Mouse (Mus musculus): ENCODE data around the gene Pik3r6. TPM values are rescaled to one million over a fixed set of nuclear protein-coding genes. Genes with fewer than 3 reads are reported as not detected.

Pik3r6 gene
- total and polyA plus RNA-seq, 3 experiments = 3.6 to 9.0 (median 6.1) TPM

DNA sequence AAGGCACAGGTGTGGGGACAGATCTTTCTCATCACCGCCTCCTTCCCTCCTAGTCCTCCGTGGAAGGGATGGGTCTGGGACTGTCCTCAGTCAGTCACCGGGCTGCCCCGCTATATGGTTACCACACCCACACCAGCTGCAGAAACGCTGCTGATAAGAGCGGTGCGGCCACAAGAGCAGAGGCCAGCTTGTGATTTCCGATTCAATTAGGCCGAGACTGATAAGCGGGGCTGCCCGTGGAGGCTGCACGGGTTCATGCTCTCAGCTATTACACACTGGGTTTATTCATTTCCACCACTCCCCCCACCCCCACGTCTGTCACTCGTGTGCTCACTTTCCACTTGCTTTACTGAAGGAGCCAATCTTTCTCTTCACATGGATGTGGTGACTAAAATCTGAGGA, 1.9 kb upstream of the Pik3r6 start:
- no peak overlapping the region for H3K9ac ChIP-seq (ENCODE audit: low read depth, low read length)

DNA sequence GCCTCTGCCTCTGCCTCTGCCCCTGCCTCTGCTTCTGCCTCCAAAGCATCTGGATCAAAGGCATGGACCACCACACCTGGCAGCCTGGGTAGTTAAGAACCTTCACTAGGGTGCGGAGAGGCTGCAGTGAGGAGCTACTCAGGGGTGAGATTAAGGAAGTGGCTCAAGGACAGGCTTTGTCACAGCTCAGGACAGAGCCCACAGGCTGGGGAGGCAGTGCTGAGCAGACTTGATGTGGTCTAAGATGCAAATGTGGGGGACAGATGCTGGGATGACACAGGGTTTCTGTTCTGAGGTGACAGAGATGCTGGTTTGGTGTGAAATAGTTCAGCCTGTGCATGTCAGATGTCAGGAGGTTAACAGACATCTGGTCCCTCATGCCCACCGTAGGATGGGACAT, 411 bp upstream of the Pik3r6 start:
- 50% methylated on average over 2 of the region's 2 CpGs for WGBS
- Histone ChIP-seq H3K36me3 (ENCODE audit: control insufficient read depth, insufficient read depth, low read length) (no peaks in the 10 kb centered on the region), H3K79me2 (replicated peaks; ENCODE audit: control insufficient read depth, insufficient read depth, low read length) (no peaks in the 10 kb centered on the region), H3K27ac (peak overlapping the region; percentile 47), H3K27me3 (ENCODE audit: control insufficient read depth, insufficient read depth, low read length) (no peaks in the 10 kb centered on the region), H3K4me1 (ENCODE audit: control insufficient read depth, insufficient read depth, low read length) (peaks cover 15% of the 10 kb centered on the region), H3K9ac (ENCODE audit: low read depth, low read length) (no peak overlapping the region), H3K4me3 (no peak overlapping the region)
- no peak for DNase-seq
- no peak for TF ChIP-seq CTCF (IDR thresholded peaks at IDR 0.05)
- TF ChIP-seq POLR2A (IDR thresholded peaks at IDR 0.05; ENCODE audit: insufficient read depth, low read depth, low read length) = no peak
- TF ChIP-seq EP300 (IDR thresholded peaks at IDR 0.05; ENCODE audit: insufficient read depth, low read depth, low read length) = no peak
- intact Hi-C loops (cut with DNase I) = no loop called here

More for the DNA sequence above, 1.9 kb upstream of the Pik3r6 start:
- Histone ChIP-seq H3K4me1 (ENCODE audit: control insufficient read depth, insufficient read depth, low read length) (peaks cover 20% of the 10 kb centered on the region), H3K36me3 (ENCODE audit: control insufficient read depth, insufficient read depth, low read length) (no peaks in the 10 kb centered on the region), H3K4me3 (no peak overlapping the region), H3K79me2 (replicated peaks; ENCODE audit: control insufficient read depth, insufficient read depth, low read length) (no peaks in the 10 kb centered on the region), H3K27ac (no peak overlapping the region), H3K27me3 (ENCODE audit: control insufficient read depth, insufficient read depth, low read length) (no peaks in the 10 kb centered on the region)
- 9% methylated on average over 14 of the region's 14 CpGs for WGBS
- TF ChIP-seq POLR2A (IDR thresholded peaks at IDR 0.05; ENCODE audit: insufficient read depth, low read depth, low read length) = no peak
- no peak for TF ChIP-seq CTCF (IDR thresholded peaks at IDR 0.05)
- no peak for TF ChIP-seq EP300 (IDR thresholded peaks at IDR 0.05; ENCODE audit: insufficient read depth, low read depth, low read length)
- intact Hi-C loops (cut with DNase I) = no loop called here
- DNase-seq = no peak

DNA sequence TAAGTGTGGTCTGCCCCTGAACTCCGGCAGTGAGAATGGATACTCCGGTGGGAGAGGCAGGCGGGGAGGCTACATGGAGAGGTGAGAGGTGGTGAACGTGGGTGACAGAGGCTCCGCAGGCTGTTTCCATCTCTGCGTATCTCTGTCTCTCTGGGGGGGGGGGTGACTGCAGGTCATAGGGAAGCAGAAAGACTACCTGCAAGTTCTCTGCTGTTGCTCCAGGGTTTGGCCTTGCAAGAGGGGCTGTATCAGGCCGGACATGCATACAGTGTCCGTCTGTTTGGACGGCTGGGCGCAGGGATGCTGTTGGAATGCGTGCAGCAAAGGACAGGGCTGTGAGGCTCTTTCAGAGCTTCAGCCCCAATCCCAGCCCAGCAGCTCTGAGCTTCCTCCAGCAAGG, 2.1 kb downstream of the Pik3r6 start:
- H3K36me3 ChIP-seq (ENCODE audit: control insufficient read depth, insufficient read depth, low read length) = no peaks in the 10 kb centered on the region
- no peaks in the 10 kb centered on the region for H3K79me2 ChIP-seq (replicated peaks; ENCODE audit: control insufficient read depth, insufficient read depth, low read length)
- no peak for DNase-seq
- H3K4me3 ChIP-seq = peak overlapping the region; percentile 18
- no peaks in the 10 kb centered on the region for H3K27me3 ChIP-seq (ENCODE audit: control insufficient read depth, insufficient read depth, low read length)
- no peak overlapping the region for H3K27ac ChIP-seq
- peaks cover 13% of the 10 kb centered on the region for H3K4me1 ChIP-seq (ENCODE audit: control insufficient read depth, insufficient read depth, low read length)
- WGBS = 54% methylated on average over 11 of the region's 11 CpGs
- TF ChIP-seq POLR2A (IDR thresholded peaks at IDR 0.05; ENCODE audit: insufficient read depth, low read depth, low read length) = no peak
- no peak for TF ChIP-seq EP300 (IDR thresholded peaks at IDR 0.05; ENCODE audit: insufficient read depth, low read depth, low read length)
- TF ChIP-seq CTCF (IDR thresholded peaks at IDR 0.05) = no peak
- intact Hi-C loops (cut with DNase I) = no loop called here
- H3K9ac ChIP-seq (ENCODE audit: low read depth, low read length) = no peak overlapping the region

DNA sequence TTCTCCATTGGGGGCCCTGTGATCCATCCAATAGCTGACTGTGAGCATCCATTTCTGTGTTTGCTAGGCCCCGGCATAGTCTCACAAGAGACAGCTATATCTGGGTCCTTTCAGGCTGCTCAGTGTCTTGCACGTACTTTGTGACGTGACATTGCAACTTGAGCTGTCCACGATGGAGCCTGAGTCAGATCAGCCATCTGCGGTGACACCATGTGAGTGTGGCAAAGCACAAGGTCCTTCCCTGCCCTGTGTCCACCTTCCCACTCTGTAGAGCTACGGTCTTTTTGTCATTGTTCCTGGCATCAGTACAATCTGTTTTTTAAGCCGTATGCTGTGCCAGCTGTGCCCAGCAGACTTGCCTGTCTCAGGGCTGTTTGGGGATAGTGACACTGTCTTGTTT, 4.4 kb downstream of the Pik3r6 start:
- Histone ChIP-seq H3K4me1 (ENCODE audit: control insufficient read depth, insufficient read depth, low read length) (peaks cover 8% of the 10 kb centered on the region), H3K27me3 (ENCODE audit: control insufficient read depth, insufficient read depth, low read length) (no peaks in the 10 kb centered on the region), H3K9ac (ENCODE audit: low read depth, low read length) (no peak overlapping the region), H3K36me3 (ENCODE audit: control insufficient read depth, insufficient read depth, low read length) (no peaks in the 10 kb centered on the region), H3K4me3 (no peak overlapping the region), H3K79me2 (replicated peaks; ENCODE audit: control insufficient read depth, insufficient read depth, low read length) (no peaks in the 10 kb centered on the region), H3K27ac (no peak overlapping the region)
- intact Hi-C loops (cut with DNase I) = no loop called here
- DNase-seq = peak in 1 of 2 experiments; percentile 2
- WGBS = 80% methylated on average over 7 of the region's 7 CpGs
- TF ChIP-seq POLR2A (IDR thresholded peaks at IDR 0.05; ENCODE audit: insufficient read depth, low read depth, low read length) = no peak
- no peak for TF ChIP-seq CTCF (IDR thresholded peaks at IDR 0.05)
- no peak for TF ChIP-seq EP300 (IDR thresholded peaks at IDR 0.05; ENCODE audit: insufficient read depth, low read depth, low read length)

DNA sequence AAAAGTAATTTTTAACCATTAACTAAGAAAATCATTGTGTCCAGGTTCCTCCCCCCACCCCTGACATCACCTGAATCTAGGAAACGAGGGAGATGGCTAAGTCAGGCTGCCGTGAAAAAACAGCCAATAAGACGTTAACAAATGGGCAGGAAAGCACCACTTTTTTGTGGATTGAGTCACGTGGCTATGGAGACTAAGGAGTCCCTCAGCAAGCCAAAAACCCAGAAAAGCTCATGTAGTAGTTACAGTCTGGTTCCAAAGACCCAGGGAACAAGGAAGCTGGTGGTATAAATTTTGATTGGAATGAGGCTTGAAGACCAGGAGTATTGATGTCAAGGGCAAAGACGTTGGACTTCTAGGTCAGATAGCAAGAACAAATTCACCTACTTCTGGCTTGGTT, 5.8 kb downstream of the Pik3r6 start:
- TF ChIP-seq POLR2A (IDR thresholded peaks at IDR 0.05; ENCODE audit: insufficient read depth, low read depth, low read length) (no peak), CTCF (IDR thresholded peaks at IDR 0.05) (no peak), EP300 (IDR thresholded peaks at IDR 0.05; ENCODE audit: insufficient read depth, low read depth, low read length) (no peak)
- Histone ChIP-seq H3K36me3 (ENCODE audit: control insufficient read depth, insufficient read depth, low read length) (no peaks in the 10 kb centered on the region), H3K4me3 (no peak overlapping the region), H3K27ac (no peak overlapping the region), H3K9ac (ENCODE audit: low read depth, low read length) (no peak overlapping the region), H3K27me3 (ENCODE audit: control insufficient read depth, insufficient read depth, low read length) (no peaks in the 10 kb centered on the region), H3K4me1 (ENCODE audit: control insufficient read depth, insufficient read depth, low read length) (peaks cover 4% of the 10 kb centered on the region), H3K79me2 (replicated peaks; ENCODE audit: control insufficient read depth, insufficient read depth, low read length) (no peaks in the 10 kb centered on the region)
- WGBS = 59% methylated on average over 5 of the region's 5 CpGs
- DNase-seq = peak in 1 of 2 experiments; percentile 6
- intact Hi-C loops (cut with DNase I) = no loop called here

DNA sequence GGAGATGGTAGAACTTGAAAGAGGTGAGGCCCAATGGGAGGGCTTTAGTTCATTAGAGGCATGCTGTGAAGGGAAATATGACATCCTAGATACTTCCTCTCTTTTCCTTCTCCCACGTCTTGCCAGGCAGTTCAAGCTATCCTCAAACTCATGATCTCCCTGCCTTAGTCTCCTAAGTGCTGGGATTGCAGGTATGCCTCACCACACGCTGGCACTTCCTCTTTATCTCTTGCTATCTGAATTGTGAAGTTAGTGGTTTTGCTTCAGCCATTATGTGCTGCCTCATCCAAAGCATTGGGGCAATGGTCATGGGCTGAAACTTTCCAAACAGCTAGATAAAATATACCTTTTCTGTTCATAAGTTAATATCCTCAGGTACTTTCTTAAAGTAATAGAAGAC, 6.4 kb downstream of the Pik3r6 start:
- H3K4me1 ChIP-seq (ENCODE audit: control insufficient read depth, insufficient read depth, low read length) = peaks cover 4% of the 10 kb centered on the region
- H3K36me3 ChIP-seq (ENCODE audit: control insufficient read depth, insufficient read depth, low read length) = peaks cover 1% of the 10 kb centered on the region; the same call in 1 of the 2 replicates
- no peak for TF ChIP-seq POLR2A (IDR thresholded peaks at IDR 0.05; ENCODE audit: insufficient read depth, low read depth, low read length)
- TF ChIP-seq CTCF (IDR thresholded peaks at IDR 0.05) = no peak
- TF ChIP-seq EP300 (IDR thresholded peaks at IDR 0.05; ENCODE audit: insufficient read depth, low read depth, low read length) = no peak
- 57% methylated on average over 2 of the region's 2 CpGs for WGBS
- no peak for DNase-seq
- no peaks in the 10 kb centered on the region for H3K27me3 ChIP-seq (ENCODE audit: control insufficient read depth, insufficient read depth, low read length)
- H3K9ac ChIP-seq (ENCODE audit: low read depth, low read length) = no peak overlapping the region
- no peak overlapping the region for H3K27ac ChIP-seq
- H3K4me3 ChIP-seq = no peak overlapping the region
- no peaks in the 10 kb centered on the region for H3K79me2 ChIP-seq (replicated peaks; ENCODE audit: control insufficient read depth, insufficient read depth, low read length)
- intact Hi-C loops (cut with DNase I) = no loop called here
